Mouse (Mus musculus) heart, adult 2 months (tissue): ENCODE data around the gene Tysnd1. TPM values are rescaled to one million over a fixed set of nuclear protein-coding genes. Genes with fewer than 3 reads are reported as not detected.
A peak's percentile ranks its signal among the peaks of the same experiment; 100 is the strongest.

Experiments
- DNase-seq, 2 experiments: peaks; one replicate each; pipeline ENCODE4 v3.0.0; 2021
- H3K27ac ChIP-seq: fragments of 200-600 bp; 2 replicates; pipeline ENCODE4 v1.8.1; 2022
- H3K27me3 ChIP-seq: fragments of 200-500 bp; 2 replicates; pipeline ENCODE4 v1.6.1; 2012; ENCODE audit warnings: mild to moderate bottlenecking, low read length, inconsistent platforms, mixed read lengths; ENCODE audit not compliant: control insufficient read depth, insufficient read depth
- H3K36me3 ChIP-seq: fragments of 200-500 bp; 2 replicates; pipeline ENCODE4 v1.6.1; 2012; ENCODE audit warnings: low read length, inconsistent platforms; ENCODE audit not compliant: control insufficient read depth, insufficient read depth
- H3K4me1 ChIP-seq: fragments of 200-500 bp; 2 replicates; pipeline ENCODE4 v1.6.1; 2011; ENCODE audit warnings: low read length; ENCODE audit not compliant: control insufficient read depth, insufficient read depth
- H3K4me3 ChIP-seq: fragments of 200-600 bp; 2 replicates; pipeline ENCODE4 v1.8.1; 2022
- H3K79me2 ChIP-seq: fragments of 200-500 bp; replicated peaks from 2 replicates; pipeline ENCODE4 v1.6.1; 2012; ENCODE audit warnings: mild to moderate bottlenecking, inconsistent platforms, low read length, moderate library complexity, mixed read lengths; ENCODE audit not compliant: control insufficient read depth, insufficient read depth
- H3K9ac ChIP-seq: fragments of 200-500 bp; 2 replicates; pipeline ENCODE4 v1.6.1; 2012; ENCODE audit warnings: low read depth, mild to moderate bottlenecking, control low read depth, inconsistent platforms, low read length, mixed read lengths
- CTCF ChIP-seq: fragments of 200-600 bp; IDR thresholded peaks from 2 replicates; pipeline ENCODE4 v1.8.1; 2022; ENCODE audit warnings: antibody characterized with exemption, mild to moderate bottlenecking, moderate library complexity
- EP300 ChIP-seq: fragments of 200-500 bp; IDR thresholded peaks from 2 replicates; pipeline ENCODE4 v1.6.1; 2011; ENCODE audit warnings: low read depth, low read length, control low read depth; ENCODE audit not compliant: insufficient read depth
- POLR2A ChIP-seq: fragments of 200-500 bp; IDR thresholded peaks from 2 replicates; pipeline ENCODE4 v1.6.1; 2011; ENCODE audit warnings: mild to moderate bottlenecking, low read depth, low read length, control low read depth; ENCODE audit not compliant: insufficient read depth
- WGBS: fragments of 180-500 bp; shearing (Covaris S2); methylation state at CpG from one replicate; pipeline ENCODE4 v1.1.7; 2018; 5-methylcytosine and 5-hydroxymethylcytosine counted together
- intact Hi-C: fragments of 180-260 bp; cut with DNase I; formaldehyde crosslinking; loops from one replicate; pipeline ENCODE4 v1.15.1; 2025
- polyA plus RNA-seq: library from polyadenylated mRNA; depleted of rRNA; stranded (reverse); fragments of >200 nt; gene quantifications from 2 replicates; pipeline ENCODE4 v1.2.3, GENCODE M21; 2012; rRNA removed
- total RNA-seq, 2 experiments: library from RNA; stranded (reverse); gene quantifications; 2 replicates each; pipeline ENCODE4 v1.2.3; 2021

Tysnd1 gene
- total and polyA plus RNA-seq, 3 experiments, result 20.2 to 27.2 (median 22.3) TPM

- Histone ChIP-seq H3K27ac (no peak overlapping the region), H3K36me3 (no peaks in the 10 kb centered on the region), H3K4me3 (no peak overlapping the region), H3K27me3 (no peaks in the 10 kb centered on the region), H3K79me2 (no peaks in the 10 kb centered on the region), H3K4me1 (no peaks in the 10 kb centered on the region), H3K9ac (no peak overlapping the region)
- no peak for TF ChIP-seq POLR2A
- no peak for TF ChIP-seq EP300
- peak; percentile 55 for TF ChIP-seq CTCF
- no peak for DNase-seq
- 89% methylated on average over 4 of the region's 4 CpGs for WGBS
- intact Hi-C loops, result no loop called here
Observed at GRCm38 (mm10) chr10:61745133-61745532, 49.8 kb downstream of the Tysnd1 start.

GRCm38 (mm10) chr10:61747302-61747701 lies 52.0 kb downstream of the Tysnd1 start:
- no peak overlapping the region for H3K4me3 ChIP-seq
- H3K9ac ChIP-seq, result no peak overlapping the region
- 93% methylated on average over 13 of the region's 13 CpGs for WGBS
- no peak for DNase-seq
- no peaks in the 10 kb centered on the region for H3K27me3 ChIP-seq
- H3K36me3 ChIP-seq, result no peaks in the 10 kb centered on the region
- no peaks in the 10 kb centered on the region for H3K4me1 ChIP-seq
- no peaks in the 10 kb centered on the region for H3K79me2 ChIP-seq
- intact Hi-C loops, result no loop called here
- TF ChIP-seq CTCF (no peak), POLR2A (no peak), EP300 (no peak)
- H3K27ac ChIP-seq, result no peak overlapping the region

GRCm38 (mm10) chr10:61750014-61750413 lies 54.7 kb downstream of the Tysnd1 start:
- no peaks in the 10 kb centered on the region for H3K36me3 ChIP-seq
- DNase-seq, result no peak
- no peak overlapping the region for H3K27ac ChIP-seq
- 84% methylated on average over 9 of the region's 9 CpGs for WGBS
- intact Hi-C loops, result no loop called here
- no peak for TF ChIP-seq CTCF
- TF ChIP-seq POLR2A, result no peak
- no peak for TF ChIP-seq EP300
- no peaks in the 10 kb centered on the region for H3K79me2 ChIP-seq
- no peaks in the 10 kb centered on the region for H3K4me1 ChIP-seq
- no peak overlapping the region for H3K4me3 ChIP-seq
- H3K27me3 ChIP-seq, result no peaks in the 10 kb centered on the region
- H3K9ac ChIP-seq, result no peak overlapping the region

GRCm38 (mm10) chr10:61751534-61752219 lies 56.4 kb downstream of the Tysnd1 start:
- DNase-seq, result peak in 1 of 2 experiments; percentile 16
- Histone ChIP-seq H3K4me3 (no peak overlapping the region), H3K9ac (no peak overlapping the region), H3K27ac (no peak overlapping the region), H3K4me1 (no peaks in the 10 kb centered on the region), H3K79me2 (no peaks in the 10 kb centered on the region), H3K36me3 (no peaks in the 10 kb centered on the region), H3K27me3 (no peaks in the 10 kb centered on the region)
- TF ChIP-seq POLR2A (no peak), CTCF (no peak), EP300 (no peak)
- intact Hi-C loops, result no loop called here
- WGBS, result 47% methylated on average over 20 of the region's 20 CpGs

Other genes with a start within 250 kb of the Tysnd1 start
- gene Eif4ebp2, start 242.9 kb upstream of the Tysnd1 start, total RNA-seq, result 10 to 100 TPM; 70.9 to 71.3 TPM
- gene Eif4ebp2, start 242.9 kb upstream of the Tysnd1 start, polyA plus RNA-seq, result 53.3 and 71.9 TPM in 2 replicates
- 10 to 100 TPM; 29.9 to 32.0 TPM for gene Lrrc20, start 219.7 kb upstream of the Tysnd1 start, total RNA-seq
- gene Lrrc20, start 219.7 kb upstream of the Tysnd1 start, polyA plus RNA-seq, result 38.9 and 55.5 TPM in 2 replicates
- under 1 TPM in 1 of 2 experiments, not detected in 1; 0.07 TPM for gene Npffr1, start 100.0 kb upstream of the Tysnd1 start, total RNA-seq
- gene Npffr1, start 100.0 kb upstream of the Tysnd1 start, polyA plus RNA-seq, result 0.14 and 0.15 TPM in 2 replicates
- 10 to 100 TPM; 66.3 to 66.8 TPM for gene Ppa1, start 47.0 kb upstream of the Tysnd1 start, total RNA-seq
- gene Ppa1, start 47.0 kb upstream of the Tysnd1 start, polyA plus RNA-seq, result 33.9 and 41.2 TPM in 2 replicates
- 100 to 1,000 TPM; 166 to 197 TPM for gene Sar1a, start 15.2 kb upstream of the Tysnd1 start, total RNA-seq
- 82.7 and 134 TPM in 2 replicates for gene Sar1a, start 15.2 kb upstream of the Tysnd1 start, polyA plus RNA-seq
- 10 to 100 TPM; 24.6 to 28.9 TPM for gene Aifm2, start 19.7 kb downstream of the Tysnd1 start, total RNA-seq
- gene Aifm2, start 19.7 kb downstream of the Tysnd1 start, polyA plus RNA-seq, result 32.9 and 39.5 TPM in 2 replicates
- 1 to 10 TPM; 3.4 to 4.7 TPM for gene H2afy2, start 88.6 kb downstream of the Tysnd1 start, total RNA-seq
- 4.2 and 4.6 TPM in 2 replicates for gene H2afy2, start 88.6 kb downstream of the Tysnd1 start, polyA plus RNA-seq